Mouse (Mus musculus) mouse trophoblast stem cell (cell line): ENCODE results near the gene Nup205.
"Not testable (repeated sequence)": the region's sequence is repeated elsewhere in the genome, so short reads cannot be mapped to it uniquely, and the experiment has no call there.

Experiments
- in situ Hi-C, 2 experiments: fragments of 300-500 bp; cut with MseI, MboI; formaldehyde crosslinking; loops; 2 replicates in 1 of 2; 3 replicates in 1 of 2; pipeline ENCODE4 v1.15.1; 2025

Gene Nup205

DNA sequence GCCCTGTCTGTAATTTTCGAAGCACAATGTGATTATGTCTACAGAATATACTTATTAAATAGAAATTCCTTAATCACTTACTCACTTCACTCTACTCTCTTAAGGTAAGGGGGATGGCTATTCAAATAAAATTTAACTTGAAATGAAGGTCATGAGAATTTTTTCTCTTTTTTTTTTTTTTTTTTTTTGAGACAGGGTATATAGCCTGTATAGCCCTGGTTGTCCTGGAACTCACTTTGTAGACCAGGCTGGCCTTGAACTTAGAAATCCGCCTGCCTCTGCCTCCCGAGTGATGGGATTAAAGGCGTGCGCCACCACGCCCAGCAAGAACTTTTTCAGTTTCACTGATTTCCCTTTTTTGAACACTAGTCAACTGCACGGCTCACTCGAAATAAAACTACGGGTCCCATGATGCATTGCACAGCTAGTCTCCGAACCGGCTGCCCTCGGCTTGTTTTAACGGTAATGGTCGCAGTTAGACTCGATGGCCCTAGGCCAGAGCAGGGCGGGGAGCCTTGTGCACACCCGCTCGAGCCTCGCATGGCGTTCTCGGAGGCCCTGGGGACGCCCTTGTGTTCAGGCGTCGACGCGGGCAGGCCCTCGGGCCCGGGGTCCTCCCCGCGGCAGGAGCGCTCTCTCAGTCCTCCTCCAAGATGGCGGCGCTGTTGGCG, at the start of gene Nup205:
Gene Nup205, plus strand, starts transcription at position 443 of the 671 bp plus-strand sequence.
- in situ Hi-C loops, result no loop called here

DNA sequence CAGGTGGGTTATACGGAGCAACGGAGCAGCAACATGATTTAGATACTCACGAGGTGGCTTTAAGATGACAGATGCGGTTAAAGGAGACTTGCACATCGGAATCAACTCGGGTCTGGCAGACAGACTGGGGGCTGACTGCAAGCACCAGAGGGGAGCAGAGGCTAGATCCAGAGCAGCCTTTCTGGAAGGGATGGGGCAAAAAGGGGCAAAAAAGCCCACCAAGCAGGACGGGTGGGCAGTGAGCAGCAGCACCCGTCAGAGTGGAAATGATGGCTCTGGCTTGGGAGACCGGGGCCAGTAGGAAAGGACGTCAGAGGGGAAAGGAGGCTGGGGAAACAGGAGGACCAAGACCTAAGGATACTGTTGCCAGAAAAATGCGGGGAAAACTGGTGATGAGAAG, 44.4 kb upstream of the Nup205 start:
- in situ Hi-C loops, result no loop called here

DNA sequence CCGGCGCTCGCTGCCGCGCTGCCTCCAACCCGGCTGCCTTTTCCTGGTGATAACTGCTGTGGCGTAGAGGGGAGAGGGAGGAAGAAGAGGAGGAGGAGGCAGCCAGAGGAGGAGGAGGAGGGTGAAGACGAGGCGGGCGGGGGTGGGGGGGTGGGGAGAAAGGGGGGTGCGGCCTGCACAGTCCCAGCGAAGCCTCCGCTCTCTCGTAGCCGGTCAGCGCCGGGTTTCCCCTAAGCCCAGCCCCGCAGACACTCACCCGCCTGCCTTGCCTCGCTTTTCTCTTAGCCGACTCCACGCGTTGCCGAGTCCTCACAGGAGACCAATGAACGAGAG, 44.0 kb upstream of the Nup205 start:
- in situ Hi-C loops, result no loop called here

DNA sequence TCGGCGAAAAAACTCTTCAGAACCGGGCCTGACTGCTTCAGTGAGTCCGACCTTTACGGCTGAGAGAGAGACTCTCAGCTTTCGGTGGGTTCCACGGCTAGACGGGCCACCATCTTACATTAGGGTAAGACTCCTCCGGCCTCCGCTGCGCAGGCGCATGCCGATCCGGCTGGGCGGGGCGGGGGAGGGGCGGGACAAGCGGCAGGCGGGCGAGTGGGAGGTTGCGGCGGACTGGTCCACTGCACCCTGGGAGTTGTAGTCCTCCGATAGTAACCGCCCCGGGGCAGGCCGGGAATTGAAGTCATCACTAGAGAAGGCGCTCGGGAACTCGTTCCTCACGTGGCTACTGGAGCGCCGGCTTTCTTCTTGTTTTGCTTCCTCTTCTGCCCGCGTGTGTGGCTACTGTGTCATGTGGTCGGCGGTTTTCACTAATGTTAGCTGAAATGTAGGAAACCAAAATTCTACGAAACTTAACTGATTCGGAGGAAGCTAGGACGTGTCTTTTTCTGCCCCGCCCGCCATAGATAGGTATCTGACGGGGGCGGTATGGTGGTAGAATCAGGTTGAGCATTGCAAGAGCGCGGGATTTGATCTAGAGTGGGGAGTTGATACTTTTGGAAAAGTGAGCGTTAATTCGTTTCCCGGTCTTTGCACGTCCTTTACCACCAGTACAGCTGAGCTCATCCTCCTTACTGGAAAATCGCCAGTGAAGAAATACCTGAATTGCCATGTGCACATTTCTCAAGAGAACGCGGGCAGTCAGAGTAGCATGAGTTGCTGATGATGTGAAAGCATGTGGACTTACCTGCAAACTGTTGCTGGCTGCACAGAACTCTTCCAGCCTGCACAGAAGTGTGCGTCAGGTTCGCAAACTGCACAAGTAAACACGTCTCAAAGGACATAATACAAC, 43.4 kb upstream of the Nup205 start, which contains the start of gene Cnot4:
Gene Cnot4, minus strand, starts transcription at position 146 of the 910 bp plus-strand sequence.
- in situ Hi-C loops, result no loop called here

DNA sequence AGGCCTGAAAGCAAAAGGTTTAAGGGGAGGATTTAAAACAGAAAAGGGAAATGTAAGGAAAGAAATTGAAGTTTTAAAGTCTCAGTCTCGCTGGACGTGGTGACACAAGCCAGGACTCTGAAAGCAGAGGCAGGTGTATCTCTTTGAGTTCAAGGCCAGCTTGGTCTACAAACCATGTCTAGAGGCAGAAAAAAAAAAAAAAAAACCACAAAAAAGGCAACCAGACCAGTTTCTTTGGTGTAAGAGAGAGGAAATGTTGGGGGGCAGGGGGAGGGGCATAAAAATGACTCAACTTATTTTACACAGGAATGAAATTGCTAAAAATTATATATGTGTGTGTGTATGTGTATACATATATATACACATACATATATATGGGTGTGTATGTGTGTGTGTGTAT, 42.4 kb upstream of the Nup205 start:
- in situ Hi-C loops, result no loop called here

DNA sequence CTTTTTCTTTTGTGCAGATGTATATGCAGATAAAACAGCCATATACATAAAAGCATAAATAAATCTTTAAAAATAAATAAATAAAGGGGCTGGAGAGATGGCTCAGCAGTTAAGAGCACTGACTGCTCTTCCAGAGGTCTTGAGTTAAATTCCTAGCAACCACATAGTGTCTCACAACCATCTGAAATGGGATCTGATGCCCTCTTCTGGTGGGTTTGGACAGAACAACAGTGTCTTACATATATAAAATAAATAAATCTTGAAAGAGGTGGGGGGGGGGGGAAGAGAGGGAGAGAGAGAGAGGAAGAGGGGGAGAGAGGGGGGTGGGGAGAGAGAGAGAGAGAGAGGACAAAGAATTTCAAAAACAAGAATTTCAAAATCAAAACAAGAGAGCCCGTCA, 36.9 kb upstream of the Nup205 start:
- in situ Hi-C loops, result no loop called here

DNA sequence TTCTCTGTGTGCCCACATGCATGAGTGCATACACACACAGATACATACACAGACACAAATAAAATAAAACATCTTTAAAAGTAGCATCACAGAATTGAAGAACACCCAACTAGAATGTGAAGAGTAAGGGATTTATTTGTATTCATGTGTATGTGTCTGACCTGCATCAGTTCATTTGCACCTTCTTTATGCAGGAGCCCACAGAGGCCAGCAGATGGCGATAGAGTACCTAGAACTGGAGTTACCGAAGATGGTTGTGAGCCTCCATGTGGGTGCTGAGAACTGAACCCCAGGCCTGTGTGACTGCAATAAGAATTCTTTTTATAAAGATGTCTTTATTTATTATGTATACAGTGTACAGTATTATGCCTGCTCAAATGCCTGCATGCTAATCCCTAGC, 31.7 kb upstream of the Nup205 start:
- in situ Hi-C loops, result no loop called here

DNA sequence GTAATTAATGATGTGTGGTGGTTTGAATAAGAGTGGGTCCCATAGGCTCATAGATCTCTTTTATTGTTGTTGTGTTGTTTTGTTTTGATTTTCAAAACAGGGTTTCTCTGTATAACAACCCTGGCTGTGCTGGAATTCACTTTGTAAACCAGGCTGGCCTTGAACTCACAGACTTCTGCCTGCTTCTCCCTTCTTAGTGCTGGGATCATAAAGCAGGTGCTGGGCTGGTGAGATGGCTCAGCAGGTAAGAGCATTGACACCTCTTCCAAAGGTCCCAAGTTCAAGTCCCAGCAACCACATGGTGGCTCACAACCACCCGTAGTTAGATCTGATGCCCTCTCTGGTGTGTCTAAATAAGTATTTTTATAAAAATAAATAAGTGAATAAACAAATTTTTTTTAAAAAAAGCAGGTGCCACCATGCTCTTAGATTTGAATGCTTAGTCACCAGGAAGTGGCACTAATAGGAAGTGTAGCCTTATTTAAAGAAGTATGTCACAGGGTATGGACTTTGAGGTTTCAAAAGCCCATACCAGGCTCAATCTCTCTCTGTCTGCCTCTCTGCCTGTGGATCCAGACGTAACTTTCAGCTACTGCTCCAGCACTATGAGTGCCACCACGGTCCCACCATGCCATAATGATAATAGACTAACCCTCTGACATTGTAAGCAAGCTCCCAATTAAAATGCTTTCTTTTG, 29.3 kb upstream of the Nup205 start:
- in situ Hi-C loops, result no loop called here

DNA sequence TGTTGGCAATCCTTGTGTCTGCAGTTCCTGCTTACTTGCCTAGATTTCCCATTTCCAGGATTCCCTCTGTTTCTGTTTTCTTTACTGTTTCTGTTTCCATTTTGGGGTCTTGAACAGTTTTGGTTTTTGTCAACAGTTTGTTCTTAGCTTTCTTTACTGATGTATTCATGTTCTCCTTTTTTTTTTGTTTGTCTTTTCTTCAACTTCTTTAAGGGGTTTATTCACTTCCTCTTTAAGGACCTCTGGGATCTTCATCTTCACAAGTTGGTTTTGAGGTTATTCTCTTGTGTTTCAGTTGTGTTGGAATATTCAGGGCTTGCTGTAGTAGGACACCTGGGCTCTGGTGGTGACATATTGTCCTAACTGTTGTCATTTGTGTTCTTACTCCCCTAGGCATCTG, 22.7 kb upstream of the Nup205 start:
- in situ Hi-C loops, result no loop called here

DNA sequence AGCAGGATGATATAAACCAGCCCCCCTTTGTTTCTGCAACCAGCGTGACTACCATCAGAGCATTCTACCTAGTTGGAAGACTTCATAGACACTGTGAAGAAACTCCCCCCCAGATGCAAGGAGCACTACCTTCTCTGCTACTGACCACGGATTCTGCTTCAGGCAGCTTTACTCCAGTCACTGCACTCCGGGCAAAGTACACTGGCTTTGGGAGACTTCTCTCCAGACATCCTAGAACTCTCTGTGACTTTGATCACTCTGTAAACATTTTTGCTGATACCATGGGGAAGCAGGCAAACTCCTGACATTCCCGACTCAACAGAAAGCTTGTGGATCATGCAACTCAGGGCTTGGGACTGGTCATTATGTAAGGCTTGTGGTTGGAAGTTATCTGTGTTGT, 8.0 kb upstream of the Nup205 start:
- in situ Hi-C loops, result no loop called here

DNA sequence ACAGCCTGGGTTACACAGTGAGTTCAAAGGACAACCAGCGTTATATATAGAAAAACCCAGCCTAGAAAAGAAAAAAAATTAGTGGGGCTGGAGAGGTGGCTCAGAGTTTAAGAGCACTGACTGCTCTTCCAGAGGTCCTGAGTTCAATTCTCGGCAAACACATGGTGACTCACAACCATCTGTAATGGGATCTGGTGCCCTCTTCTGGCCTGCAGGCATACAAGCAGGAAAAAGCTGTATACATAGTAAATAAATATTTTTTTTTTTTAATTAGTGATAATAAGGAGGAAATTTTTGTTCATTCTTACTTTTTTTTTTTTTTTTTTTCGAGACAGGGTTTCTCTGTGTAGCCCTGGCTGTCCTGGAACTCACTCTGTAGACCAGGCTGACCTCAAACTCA, 5.2 kb upstream of the Nup205 start:
- in situ Hi-C loops, result not testable (repeated sequence)

DNA sequence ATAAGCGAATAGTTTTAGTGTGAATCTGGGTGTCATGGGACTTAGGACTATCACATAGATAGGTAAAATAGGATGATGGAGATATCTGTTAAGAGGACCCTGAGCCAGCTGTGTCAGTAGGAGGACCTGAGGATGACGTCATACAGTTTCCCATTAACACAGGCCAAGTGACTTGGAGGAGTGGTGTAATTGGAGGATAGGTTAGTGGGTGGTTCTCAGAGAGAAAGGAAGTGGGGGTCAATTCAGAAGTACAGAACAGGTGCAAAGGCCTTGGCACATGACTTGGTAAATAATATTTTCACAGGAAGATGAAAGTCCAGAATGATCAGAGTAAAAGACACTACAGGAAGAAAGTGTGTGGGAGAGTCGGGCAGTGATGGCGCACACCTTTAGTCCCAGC, 4.0 kb upstream of the Nup205 start:
- in situ Hi-C loops, result no loop called here

DNA sequence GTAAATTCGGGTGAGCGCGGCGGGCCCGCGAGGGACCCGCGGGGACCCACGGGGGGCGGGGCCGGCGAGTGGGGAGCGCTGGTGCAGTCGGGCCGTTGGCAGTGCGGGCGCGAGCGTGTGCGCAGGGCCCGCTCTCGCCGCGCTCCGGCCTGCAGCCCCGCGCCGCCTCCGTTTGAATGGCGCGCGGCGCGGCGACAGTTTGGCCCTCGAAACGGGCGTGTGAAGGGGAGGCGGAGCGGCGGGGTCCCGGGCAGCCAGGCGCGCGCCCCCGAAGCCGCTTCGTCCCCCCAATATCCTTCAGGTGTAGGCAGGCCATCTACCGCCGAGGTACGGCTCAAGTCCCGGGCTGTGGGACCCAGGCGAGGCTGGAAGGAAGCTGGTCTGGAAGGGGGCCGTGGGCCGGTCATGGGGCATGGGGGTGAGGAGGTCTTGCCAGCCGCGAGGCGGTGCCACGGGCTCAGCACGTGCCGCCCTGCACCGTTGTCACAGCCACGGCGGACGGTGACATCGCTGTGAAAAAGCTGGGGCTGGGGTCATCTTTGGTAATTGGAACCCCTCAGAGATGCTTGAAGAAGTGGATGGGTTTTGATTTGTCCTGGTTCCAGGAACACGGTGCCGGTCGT, 540 bp downstream of the Nup205 start:
- in situ Hi-C loops, result no loop called here

DNA sequence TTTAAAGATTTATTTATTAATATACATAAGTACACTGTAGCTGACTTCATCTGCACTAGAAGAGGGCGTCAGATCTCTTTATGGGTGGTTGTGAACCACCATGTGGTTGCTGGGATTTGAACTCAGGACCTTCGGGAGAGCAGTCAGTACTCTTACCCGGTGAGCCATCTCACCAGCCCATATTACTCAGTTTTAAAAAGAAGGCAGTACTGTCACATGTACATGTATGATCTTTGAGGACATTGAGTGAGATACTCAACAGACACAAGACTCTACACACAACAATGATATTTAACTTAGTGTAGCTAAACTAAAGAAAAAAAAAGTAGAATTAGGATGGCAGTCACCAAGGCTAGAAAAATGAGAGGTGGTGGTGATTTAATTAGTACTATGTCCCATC, 2.1 kb downstream of the Nup205 start:
- in situ Hi-C loops, result not testable (repeated sequence)

DNA sequence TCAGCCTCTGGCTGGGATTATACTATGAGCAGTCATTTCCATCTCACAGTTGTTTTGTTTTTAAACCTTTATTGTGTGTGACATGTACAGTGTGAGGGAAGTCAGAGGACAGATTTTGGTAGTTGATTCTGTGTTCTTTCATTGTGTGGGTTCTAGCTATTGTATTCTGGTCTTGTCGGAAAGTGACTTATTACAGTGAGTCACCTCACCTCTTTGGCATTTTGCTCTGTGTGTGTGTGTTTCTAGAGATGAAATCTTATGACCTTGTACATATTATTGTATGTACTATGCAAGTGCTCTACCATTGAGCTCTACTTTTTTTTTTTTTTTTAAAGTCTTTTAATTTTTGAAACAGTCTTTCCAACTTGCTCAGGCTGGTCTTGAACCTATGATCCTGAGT, 7.6 kb downstream of the Nup205 start:
- in situ Hi-C loops, result no loop called here

DNA sequence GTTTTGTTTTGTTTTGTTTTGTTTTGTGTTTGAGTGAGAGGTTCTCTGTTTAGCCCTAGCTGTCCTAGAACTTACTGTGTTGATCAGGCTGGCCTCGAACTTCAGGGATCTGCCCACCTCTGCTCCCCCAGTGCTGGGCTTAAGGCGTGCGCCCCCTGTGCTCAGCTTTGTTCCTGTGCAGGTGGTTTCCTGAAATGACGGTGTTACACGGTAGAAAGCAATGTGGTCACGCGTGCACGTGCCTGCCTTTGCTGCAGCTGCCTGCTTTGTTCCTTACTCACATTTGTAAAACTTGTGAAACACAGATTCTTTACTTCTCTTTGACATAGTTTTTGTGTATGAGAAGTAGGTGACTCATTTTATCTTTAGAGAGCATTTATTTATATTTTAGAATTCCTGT, 14.0 kb downstream of the Nup205 start:
- in situ Hi-C loops, result no loop called here

DNA sequence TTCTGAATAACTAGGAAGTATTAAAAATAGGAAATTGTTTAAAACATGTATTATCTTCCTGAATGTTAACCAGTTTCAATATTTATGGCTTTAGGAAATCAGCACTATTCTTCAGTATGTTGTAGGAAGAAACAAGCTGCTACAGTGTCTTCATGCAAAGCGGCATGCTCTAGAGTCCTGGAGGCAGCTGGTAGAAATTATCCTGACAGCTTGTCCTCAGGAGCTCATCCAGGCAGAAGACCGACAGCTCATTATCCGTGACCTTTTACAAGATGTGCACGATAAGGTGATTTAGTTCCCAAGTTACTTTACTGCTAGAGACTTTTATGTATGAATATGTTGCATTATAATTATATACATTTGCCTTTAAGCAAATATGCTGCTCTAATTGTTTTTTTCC, 48.5 kb downstream of the Nup205 start:
- in situ Hi-C loops, result no loop called here

DNA sequence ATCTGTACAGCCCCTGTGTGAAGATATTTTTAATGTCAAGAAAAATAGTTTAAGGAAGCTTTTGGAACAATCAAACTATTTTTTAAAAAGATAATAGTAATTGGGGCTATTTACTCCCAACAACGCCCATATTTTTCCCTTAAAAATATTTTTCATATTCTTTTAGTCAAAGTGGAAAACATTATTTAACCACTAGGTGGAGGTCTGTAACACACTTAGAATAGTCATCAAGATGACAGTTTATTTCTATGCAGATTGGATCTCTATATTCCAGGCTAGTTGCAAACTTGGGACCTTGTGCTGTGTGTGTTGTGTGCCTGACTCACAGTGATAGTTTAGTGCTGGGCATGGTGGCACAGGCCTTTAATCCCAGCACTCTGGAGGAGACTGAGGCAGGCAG, 52.2 kb downstream of the Nup205 start:
- in situ Hi-C loops, result no loop called here

DNA sequence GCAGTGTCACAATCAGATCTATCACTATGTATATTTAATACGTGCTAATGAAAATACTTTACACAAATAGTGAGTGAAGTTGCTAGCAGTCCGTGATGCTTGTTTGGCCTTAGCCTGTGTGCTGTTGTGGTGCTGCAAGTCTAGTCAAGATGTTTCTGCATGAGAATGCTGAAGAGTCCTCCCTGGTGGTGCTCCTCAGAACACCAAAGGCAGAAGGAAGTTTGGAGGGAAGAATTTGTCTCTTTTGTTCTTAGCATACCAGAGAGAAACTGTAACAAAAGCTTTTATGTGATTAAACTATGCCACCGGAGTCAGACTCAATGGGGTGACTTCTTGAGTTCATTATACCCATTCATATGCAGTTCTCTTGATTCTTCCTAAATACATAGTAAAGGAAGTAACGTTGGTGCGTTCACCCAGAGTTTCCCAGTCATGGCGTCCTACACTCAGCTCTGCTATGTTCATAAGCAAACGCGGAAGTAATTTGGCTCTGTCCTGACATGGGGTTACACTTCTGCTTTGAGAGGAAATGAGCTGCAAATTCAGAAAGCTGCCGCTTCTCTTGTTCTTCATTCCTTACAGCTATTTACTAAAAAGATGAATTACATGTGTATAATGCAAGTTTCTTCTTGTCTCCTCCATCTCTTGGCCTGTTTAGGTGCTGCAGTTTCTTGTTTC, 59.0 kb downstream of the Nup205 start:
- in situ Hi-C loops, result no loop called here

DNA sequence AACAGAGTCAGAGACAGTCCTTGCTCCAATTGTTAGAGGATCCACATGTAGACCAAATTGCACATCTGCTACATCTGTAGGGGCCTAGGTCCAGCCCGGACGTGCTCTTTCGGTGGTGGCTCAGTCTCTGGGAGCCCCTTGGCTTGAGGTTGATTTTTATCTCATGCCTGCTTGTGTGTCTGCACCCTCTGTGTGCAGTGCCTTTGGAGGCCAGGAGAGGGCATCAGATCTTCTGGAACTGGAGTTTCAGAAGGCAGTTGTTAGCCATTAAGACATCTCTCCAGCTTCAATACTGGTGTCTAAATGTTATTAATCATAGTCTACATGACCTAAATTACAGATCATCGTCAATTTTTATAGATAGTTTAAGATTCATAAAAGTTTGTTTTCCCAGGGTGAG, 66.0 kb downstream of the Nup205 start:
- in situ Hi-C loops, result no loop called here

DNA sequence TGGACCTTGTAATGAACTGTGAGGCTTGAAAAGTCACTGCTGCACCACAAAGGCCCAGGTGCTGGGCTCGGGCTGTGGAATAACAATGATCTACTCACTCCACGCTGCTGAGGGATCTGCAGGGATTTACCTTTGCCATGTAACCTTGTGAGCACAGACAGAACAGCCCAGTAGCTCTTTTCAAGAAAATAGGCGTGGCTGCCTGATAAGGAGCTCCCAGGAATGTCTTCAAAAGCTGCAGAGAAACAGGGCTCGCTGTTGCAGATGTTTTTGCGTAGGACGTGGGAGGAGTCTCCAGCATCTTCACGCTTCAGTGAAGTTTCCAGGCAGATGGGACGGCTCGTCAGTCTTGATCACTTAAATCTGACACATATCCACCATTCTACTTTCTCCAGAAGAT, 66.8 kb downstream of the Nup205 start:
- in situ Hi-C loops, result no loop called here

DNA sequence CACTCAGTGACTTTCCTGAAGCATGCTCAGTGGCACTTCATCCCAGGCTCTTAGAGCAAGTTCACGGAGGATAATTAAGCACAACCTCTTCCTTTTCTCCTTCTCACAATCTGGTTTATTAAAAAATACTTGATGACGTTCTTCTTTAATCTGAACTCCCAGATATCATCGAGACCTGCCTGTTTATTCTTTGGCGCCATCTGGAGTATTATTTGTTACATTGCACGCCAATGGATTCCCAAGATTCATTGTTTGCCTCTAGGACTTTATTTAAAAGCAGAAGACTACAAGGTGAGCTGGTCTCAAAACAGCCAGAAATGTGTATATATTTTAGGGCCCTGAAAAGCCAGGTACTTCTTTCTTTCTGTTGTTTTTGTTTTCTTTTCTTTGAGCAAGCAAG, 67.9 kb downstream of the Nup205 start:
- in situ Hi-C loops, result no loop called here
